Mouse (Mus musculus): ENCODE measurements around the gene Ankrd13a. TPM values are rescaled to one million over a fixed set of nuclear protein-coding genes. Genes with fewer than 3 reads are reported as not detected.
"Not testable (repeated sequence)": the region's sequence is repeated elsewhere in the genome, so short reads cannot be mapped to it uniquely, and the experiment has no call there.

Gene Ankrd13a
- polyA plus RNA-seq, 1 experiment from 2014 or later, result 48.3 TPM

GRCm38 (mm10) chr5:114822796-114823688 is 48.6 kb downstream of the Ankrd13a start, which contains the start of gene 1500011B03Rik:
Gene 1500011B03Rik, minus strand, starts transcription at chr5:114823468.
- H3K9ac ChIP-seq (replicated peaks), result peak within 1 kb of the TSS; percentile 88
- H3K4me2 ChIP-seq (replicated peaks), result peak within 1 kb of the TSS; percentile 64
- H3K9me3 ChIP-seq, result no peaks in the 10 kb centered on the region
- peak within 1 kb of the TSS; percentile 74 for H3K4me3 ChIP-seq (replicated peaks)
- peaks cover 12% of the 10 kb centered on the region for H3K4me1 ChIP-seq (replicated peaks)
- WGBS, result 7% methylated on average over 53 of the region's 53 CpGs
- peak within 1 kb of the TSS; percentile 86 for H3K27ac ChIP-seq
- H3K36me3 ChIP-seq, result peaks cover 14% of the 10 kb centered on the region; the same call in 1 of the 2 replicates
- ATAC-seq, result peak; percentile 91
- no peaks in the 10 kb centered on the region for H3K27me3 ChIP-seq

GRCm38 (mm10) chr5:114824197-114824596 is 49.7 kb downstream of the Ankrd13a start:
- Histone ChIP-seq H3K4me2 (replicated peaks) (peak overlapping the region; percentile 64; the same call in 1 of the 2 replicates), H3K4me3 (replicated peaks) (no peak overlapping the region; the same call in 1 of the 2 replicates), H3K4me1 (replicated peaks) (peaks cover 12% of the 10 kb centered on the region), H3K36me3 (peaks cover 14% of the 10 kb centered on the region; the same call in 1 of the 2 replicates), H3K9ac (replicated peaks) (no peak overlapping the region), H3K9me3 (no peaks in the 10 kb centered on the region), H3K27ac (no peak overlapping the region), H3K27me3 (no peaks in the 10 kb centered on the region)
- ATAC-seq, result no peak; the same call in 1 of the 2 replicates
- WGBS, result 18% methylated on average over 9 of the region's 9 CpGs

- no peaks in the 10 kb centered on the region for H3K9me3 ChIP-seq
- H3K4me1 ChIP-seq (replicated peaks), result peaks cover 12% of the 10 kb centered on the region
- no peaks in the 10 kb centered on the region for H3K27me3 ChIP-seq
- 12% methylated on average over 27 of the region's 27 CpGs for WGBS
- peak overlapping the region; percentile 19 for H3K9ac ChIP-seq (replicated peaks)
- H3K4me2 ChIP-seq (replicated peaks), result peak overlapping the region; percentile 49
- H3K36me3 ChIP-seq, result peaks cover 10% of the 10 kb centered on the region; the same call in 1 of the 2 replicates
- peak overlapping the region; percentile 27 for H3K4me3 ChIP-seq (replicated peaks)
- ATAC-seq, result peak; percentile 65
- H3K27ac ChIP-seq, result peak overlapping the region; percentile 69
These were observed 51.7 kb downstream of the Ankrd13a start for GRCm38 (mm10) chr5:114825978-114826691.

GRCm38 (mm10) chr5:114827427-114827826 is 53.0 kb downstream of the Ankrd13a start:
- WGBS, result 93% methylated on average over 12 of the region's 12 CpGs
- Histone ChIP-seq H3K9me3 (no peaks in the 10 kb centered on the region; the same call in 1 of the 2 replicates), H3K4me1 (replicated peaks) (peaks cover 11% of the 10 kb centered on the region), H3K27ac (no peak overlapping the region), H3K4me2 (replicated peaks) (no peak overlapping the region), H3K9ac (replicated peaks) (no peak overlapping the region), H3K4me3 (replicated peaks) (no peak overlapping the region), H3K27me3 (no peaks in the 10 kb centered on the region), H3K36me3 (no peaks in the 10 kb centered on the region)
- no peak for ATAC-seq

- H3K4me2 ChIP-seq (replicated peaks), result no peak overlapping the region
- 69% methylated on average over 3 of the region's 3 CpGs for WGBS
- no peak overlapping the region for H3K4me3 ChIP-seq (replicated peaks)
- no peaks in the 10 kb centered on the region for H3K27me3 ChIP-seq
- H3K27ac ChIP-seq, result no peak overlapping the region
- peaks cover 6% of the 10 kb centered on the region for H3K4me1 ChIP-seq (replicated peaks)
- no peaks in the 10 kb centered on the region for H3K36me3 ChIP-seq
- no peaks in the 10 kb centered on the region; the same call in 1 of the 2 replicates for H3K9me3 ChIP-seq
- no peak for ATAC-seq
- no peak overlapping the region for H3K9ac ChIP-seq (replicated peaks)
These were observed 55.3 kb downstream of the Ankrd13a start for GRCm38 (mm10) chr5:114829740-114830139.

GRCm38 (mm10) chr5:114836886-114837285 is 62.4 kb downstream of the Ankrd13a start:
- H3K4me2 ChIP-seq (replicated peaks), result no peak overlapping the region
- 72% methylated on average over 12 of the region's 12 CpGs for WGBS
- no peak overlapping the region for H3K4me3 ChIP-seq (replicated peaks)
- ATAC-seq, result no peak
- H3K9ac ChIP-seq (replicated peaks), result no peak overlapping the region
- no peak overlapping the region for H3K27ac ChIP-seq
- H3K9me3 ChIP-seq, result no peaks in the 10 kb centered on the region; the same call in 1 of the 2 replicates
- H3K27me3 ChIP-seq, result no peaks in the 10 kb centered on the region
- no peaks in the 10 kb centered on the region for H3K36me3 ChIP-seq
- peaks cover 2% of the 10 kb centered on the region; the same call in 1 of the 2 replicates for H3K4me1 ChIP-seq (replicated peaks)

- WGBS, result 84% methylated on average over 5 of the region's 5 CpGs
These were observed 66.0 kb downstream of the Ankrd13a start for GRCm38 (mm10) chr5:114840481-114840880.

GRCm38 (mm10) chr5:114842155-114842554 is 67.7 kb downstream of the Ankrd13a start:
- H3K4me1 ChIP-seq (replicated peaks), result peaks cover 11% of the 10 kb centered on the region
- WGBS, result 57% methylated on average over 3 of the region's 3 CpGs
- not testable (repeated sequence) for H3K27ac ChIP-seq; H3K4me3 ChIP-seq (replicated peaks); H3K4me2 ChIP-seq (replicated peaks); H3K36me3 ChIP-seq; ATAC-seq; H3K9ac ChIP-seq (replicated peaks); H3K27me3 ChIP-seq; H3K9me3 ChIP-seq

More at GRCm38 (mm10) chr5:114840481-114840880, 66.0 kb downstream of the Ankrd13a start:
- H3K9ac ChIP-seq (replicated peaks); ATAC-seq; H3K4me2 ChIP-seq (replicated peaks); H3K27me3 ChIP-seq; H3K36me3 ChIP-seq; H3K27ac ChIP-seq; H3K4me3 ChIP-seq (replicated peaks); H3K9me3 ChIP-seq: not testable (repeated sequence)
- H3K4me1 ChIP-seq (replicated peaks), result peaks cover 11% of the 10 kb centered on the region

GRCm38 (mm10) chr5:114842674-114843073 is 68.2 kb downstream of the Ankrd13a start:
- Histone ChIP-seq H3K36me3 (no peaks in the 10 kb centered on the region), H3K9me3 (no peaks in the 10 kb centered on the region), H3K27me3 (no peaks in the 10 kb centered on the region), H3K27ac (no peak overlapping the region), H3K4me3 (replicated peaks) (no peak overlapping the region), H3K4me2 (replicated peaks) (no peak overlapping the region), H3K4me1 (replicated peaks) (peaks cover 11% of the 10 kb centered on the region), H3K9ac (replicated peaks) (no peak overlapping the region)
- WGBS, result 57% methylated on average over 5 of the region's 5 CpGs
- no peak for ATAC-seq

GRCm38 (mm10) chr5:114844371-114844770 is 69.9 kb downstream of the Ankrd13a start:
- peaks cover 11% of the 10 kb centered on the region for H3K4me1 ChIP-seq (replicated peaks)
- H3K9ac ChIP-seq (replicated peaks); ATAC-seq; H3K27ac ChIP-seq; H3K4me3 ChIP-seq (replicated peaks); H3K9me3 ChIP-seq; H3K27me3 ChIP-seq; H3K36me3 ChIP-seq; H3K4me2 ChIP-seq (replicated peaks): not testable (repeated sequence)
- 58% methylated on average over 2 of the region's 2 CpGs for WGBS

- H3K27me3 ChIP-seq, result no peaks in the 10 kb centered on the region
- no peak overlapping the region for H3K4me2 ChIP-seq (replicated peaks)
- H3K4me3 ChIP-seq (replicated peaks), result no peak overlapping the region
- H3K4me1 ChIP-seq (replicated peaks), result no peaks in the 10 kb centered on the region
- H3K27ac ChIP-seq, result no peak overlapping the region
- no peak for ATAC-seq
- 83% methylated on average over 20 of the region's 20 CpGs for WGBS
- no peak overlapping the region for H3K9ac ChIP-seq (replicated peaks)
- H3K36me3 ChIP-seq, result no peaks in the 10 kb centered on the region
- no peaks in the 10 kb centered on the region for H3K9me3 ChIP-seq
These were observed 77.2 kb downstream of the Ankrd13a start for GRCm38 (mm10) chr5:114851565-114852236.

All from midbrain, embryonic 13.5 days (tissue).